Mouse (Mus musculus) cerebellum, adult 11 months (tissue): ENCODE data around the gene Adamts2.

Experiments used
- DNase-seq: peaks from one replicate; pipeline ENCODE4 v3.0.0; 2022

Adamts2 gene

GRCm38 (mm10) chr11:50624239-50624638 is 22.4 kb downstream of the Adamts2 start:
- no peak for DNase-seq

GRCm38 (mm10) chr11:50624720-50625119 is 22.8 kb downstream of the Adamts2 start:
- no peak for DNase-seq

- DNase-seq: no peak
Observed at GRCm38 (mm10) chr11:50628915-50629314, 27.0 kb downstream of the Adamts2 start.

GRCm38 (mm10) chr11:50630462-50630861 is 28.6 kb downstream of the Adamts2 start:
- DNase-seq: no peak

- peak; percentile 81 for DNase-seq
Observed at GRCm38 (mm10) chr11:50632270-50632669, 30.4 kb downstream of the Adamts2 start.

- DNase-seq: no peak
Observed at GRCm38 (mm10) chr11:50635051-50635590, 33.2 kb downstream of the Adamts2 start.

- DNase-seq: peak; percentile 58
Observed at GRCm38 (mm10) chr11:50637026-50637425, 35.1 kb downstream of the Adamts2 start.

- peak; percentile 58 for DNase-seq
Observed at GRCm38 (mm10) chr11:50638197-50638867, 36.4 kb downstream of the Adamts2 start.

- no peak for DNase-seq
Observed at GRCm38 (mm10) chr11:50638868-50639220, 37.0 kb downstream of the Adamts2 start.

GRCm38 (mm10) chr11:50642583-50642982 is 40.7 kb downstream of the Adamts2 start:
- DNase-seq: no peak

GRCm38 (mm10) chr11:50646148-50646547 is 44.3 kb downstream of the Adamts2 start:
- DNase-seq: no peak

- DNase-seq: no peak
Observed at GRCm38 (mm10) chr11:50648143-50648807, 46.4 kb downstream of the Adamts2 start.

- DNase-seq: no peak
Observed at GRCm38 (mm10) chr11:50650037-50650436, 48.2 kb downstream of the Adamts2 start.

GRCm38 (mm10) chr11:50653746-50654431 is 52.0 kb downstream of the Adamts2 start:
- DNase-seq: peak; percentile 44

GRCm38 (mm10) chr11:50658826-50659225 is 56.9 kb downstream of the Adamts2 start:
- DNase-seq: no peak

- no peak for DNase-seq
Observed at GRCm38 (mm10) chr11:50662176-50662575, 60.3 kb downstream of the Adamts2 start.

GRCm38 (mm10) chr11:50664826-50665225 is 62.9 kb downstream of the Adamts2 start:
- no peak for DNase-seq

GRCm38 (mm10) chr11:50669542-50670362 is 67.9 kb downstream of the Adamts2 start:
- DNase-seq: peak; percentile 85

- no peak for DNase-seq
Observed at GRCm38 (mm10) chr11:50670363-50670725, 68.5 kb downstream of the Adamts2 start.

- DNase-seq: no peak
Observed at GRCm38 (mm10) chr11:50670881-50671280, 69.0 kb downstream of the Adamts2 start.

GRCm38 (mm10) chr11:50671376-50671775 is 69.5 kb downstream of the Adamts2 start:
- DNase-seq: no peak

- DNase-seq: no peak
Observed at GRCm38 (mm10) chr11:50671820-50672310, 70.0 kb downstream of the Adamts2 start.

GRCm38 (mm10) chr11:50672866-50673265 is 71.0 kb downstream of the Adamts2 start:
- DNase-seq: peak; percentile 76
